Mouse (Mus musculus): Measurements from ENCODE around the gene 9630041A04Rik. TPM values are rescaled to one million over a fixed set of nuclear protein-coding genes. Genes with fewer than 3 reads are reported as not detected.
A peak's percentile ranks its signal among the peaks of the same experiment; 100 is the strongest.

9630041A04Rik gene
- polyA plus RNA-seq, 1 experiment from 2014 or later = not detected

DNA sequence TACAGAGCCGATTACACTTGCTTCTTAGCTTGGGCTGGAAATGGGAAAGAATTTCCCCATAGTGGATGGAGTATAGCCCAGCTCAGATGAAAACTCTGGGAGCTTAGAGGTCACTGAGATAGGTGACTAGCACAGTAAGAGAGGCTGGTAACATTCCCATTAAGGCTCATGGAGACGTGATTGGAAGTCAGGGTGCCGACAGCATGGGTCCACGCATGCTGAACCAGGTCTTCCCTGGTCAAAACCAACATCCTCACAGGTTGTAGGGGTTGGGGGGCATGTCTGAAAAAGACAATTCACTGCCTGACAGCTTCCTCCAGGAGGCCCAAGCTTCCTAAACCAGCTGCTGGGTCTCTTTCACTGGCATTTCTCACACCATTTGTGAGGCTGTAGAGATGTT, 47.9 kb downstream of the 9630041A04Rik start:
- H3K4me3 ChIP-seq (replicated peaks; ENCODE audit: low read length) = no peak overlapping the region
- no peaks in the 10 kb centered on the region for H3K9me3 ChIP-seq (replicated peaks; ENCODE audit: control insufficient read depth, low read length)
- H3K27ac ChIP-seq (ENCODE audit: low read length) = no peak overlapping the region; the same call in 1 of the 2 replicates
- H3K27me3 ChIP-seq (ENCODE audit: control insufficient read depth, insufficient read depth, low read length) = no peaks in the 10 kb centered on the region
- ATAC-seq (ENCODE audit: insufficient read depth, low FRiP score) = no peak
- H3K4me1 ChIP-seq (ENCODE audit: control insufficient read depth, insufficient read depth, low read length) = no peaks in the 10 kb centered on the region
- no peak overlapping the region for H3K4me2 ChIP-seq (ENCODE audit: low read depth, low read length)
- 81% methylated on average over 4 of the region's 4 CpGs for WGBS
- H3K9ac ChIP-seq (ENCODE audit: low read length) = no peak overlapping the region
- H3K36me3 ChIP-seq (ENCODE audit: control insufficient read depth, insufficient read depth, low read length) = no peaks in the 10 kb centered on the region

DNA sequence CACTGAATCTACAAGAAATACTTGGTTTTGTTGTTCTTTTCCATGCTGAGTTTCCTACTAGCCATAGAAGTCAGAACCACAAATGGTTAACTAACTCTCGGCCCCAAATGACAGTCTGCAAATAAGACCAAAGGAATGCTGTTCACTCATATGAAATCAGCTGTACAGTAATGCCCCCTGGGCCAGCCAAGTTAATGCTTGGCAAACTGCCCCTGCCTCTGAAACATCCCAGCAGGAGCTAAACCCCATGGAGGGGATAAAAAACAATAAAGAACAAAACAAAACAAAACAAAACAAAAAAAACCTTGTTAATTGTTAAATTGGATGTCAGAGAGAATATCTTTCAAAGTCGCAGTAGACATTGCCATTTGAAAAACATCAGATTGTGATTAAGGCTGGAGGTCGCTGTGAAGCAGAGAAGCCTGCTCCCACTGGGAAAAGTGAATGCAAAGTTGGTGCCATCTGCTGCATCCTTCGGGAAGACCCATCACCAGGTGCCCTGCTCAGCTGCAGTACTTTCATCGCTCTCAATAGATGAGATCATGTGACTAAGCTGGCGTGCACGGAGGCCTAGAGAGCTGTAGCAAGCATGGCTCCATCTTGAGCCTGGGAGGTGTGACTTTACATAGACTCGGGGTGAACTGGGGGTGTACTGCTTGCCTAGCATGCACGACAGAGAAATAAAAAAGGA, 49.7 kb downstream of the 9630041A04Rik start:
- Histone ChIP-seq H3K9ac (ENCODE audit: low read length) (no peak overlapping the region), H3K27ac (ENCODE audit: low read length) (no peak overlapping the region), H3K9me3 (replicated peaks; ENCODE audit: control insufficient read depth, low read length) (no peaks in the 10 kb centered on the region), H3K4me1 (ENCODE audit: control insufficient read depth, insufficient read depth, low read length) (no peaks in the 10 kb centered on the region), H3K4me3 (replicated peaks; ENCODE audit: low read length) (no peak overlapping the region), H3K4me2 (ENCODE audit: low read depth, low read length) (no peak overlapping the region), H3K36me3 (ENCODE audit: control insufficient read depth, insufficient read depth, low read length) (no peaks in the 10 kb centered on the region), H3K27me3 (ENCODE audit: control insufficient read depth, insufficient read depth, low read length) (no peaks in the 10 kb centered on the region)
- WGBS = 54% methylated on average over 9 of the region's 9 CpGs
- ATAC-seq (ENCODE audit: insufficient read depth, low FRiP score) = no peak

DNA sequence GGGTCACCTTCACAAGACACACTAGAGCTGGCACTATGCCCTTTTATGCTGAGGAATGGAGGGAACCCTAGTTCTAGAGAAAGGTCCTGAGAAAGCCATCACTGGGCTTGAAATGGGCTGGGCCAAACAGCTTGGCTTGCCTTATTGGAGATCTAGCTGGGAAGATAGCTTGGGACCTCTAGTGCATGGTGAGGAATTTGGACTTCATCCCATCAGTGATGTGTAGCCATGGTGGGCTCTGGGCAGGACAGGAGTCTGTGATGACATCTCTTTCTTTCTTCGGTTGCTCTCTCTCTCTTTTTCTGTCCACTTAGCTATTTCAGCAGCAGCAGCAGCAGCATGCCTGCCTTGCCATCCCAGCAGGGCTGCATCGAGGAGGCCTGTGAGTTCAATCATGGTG, 53.4 kb downstream of the 9630041A04Rik start:
- H3K27me3 ChIP-seq (ENCODE audit: control insufficient read depth, insufficient read depth, low read length) = no peaks in the 10 kb centered on the region

DNA sequence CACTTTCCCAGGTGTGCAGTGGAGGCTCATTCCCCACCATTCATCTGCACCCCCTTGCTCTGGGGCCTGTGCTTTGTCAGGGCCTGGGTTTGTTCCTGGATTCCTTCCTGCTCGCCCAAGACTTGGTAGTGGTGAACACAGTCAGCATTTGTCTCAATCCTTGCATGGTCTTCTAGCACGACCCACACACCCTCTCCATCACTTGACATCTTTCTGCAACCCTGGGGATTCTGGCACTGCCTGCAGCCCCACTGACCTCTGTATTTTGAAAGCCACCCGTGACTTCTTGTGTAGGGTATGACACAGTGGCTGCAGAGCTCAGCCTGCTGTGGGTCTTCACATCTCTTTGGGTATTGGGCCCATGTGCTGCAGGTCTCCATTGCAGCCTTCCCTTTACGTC, 57.1 kb downstream of the 9630041A04Rik start:
- 80% methylated on average over 4 of the region's 4 CpGs for WGBS
- ATAC-seq (ENCODE audit: insufficient read depth, low FRiP score) = no peak
- Histone ChIP-seq H3K9ac (ENCODE audit: low read length) (no peak overlapping the region), H3K4me3 (replicated peaks; ENCODE audit: low read length) (no peak overlapping the region), H3K4me1 (ENCODE audit: control insufficient read depth, insufficient read depth, low read length) (0 out of 2 replicates have a peak, but pooled peaks cover 3% of the 10 kb centered on the region), H3K36me3 (ENCODE audit: control insufficient read depth, insufficient read depth, low read length) (no peaks in the 10 kb centered on the region), H3K27me3 (ENCODE audit: control insufficient read depth, insufficient read depth, low read length) (no peaks in the 10 kb centered on the region), H3K4me2 (ENCODE audit: low read depth, low read length) (no peak overlapping the region), H3K27ac (ENCODE audit: low read length) (no peak overlapping the region), H3K9me3 (replicated peaks; ENCODE audit: control insufficient read depth, low read length) (no peaks in the 10 kb centered on the region)

More for the DNA sequence above, 53.4 kb downstream of the 9630041A04Rik start:
- ATAC-seq (ENCODE audit: insufficient read depth, low FRiP score) = no peak
- Histone ChIP-seq H3K9ac (ENCODE audit: low read length) (no peak overlapping the region), H3K4me2 (ENCODE audit: low read depth, low read length) (no peak overlapping the region), H3K9me3 (replicated peaks; ENCODE audit: control insufficient read depth, low read length) (no peaks in the 10 kb centered on the region), H3K4me3 (replicated peaks; ENCODE audit: low read length) (no peak overlapping the region), H3K4me1 (ENCODE audit: control insufficient read depth, insufficient read depth, low read length) (no peaks in the 10 kb centered on the region), H3K27ac (ENCODE audit: low read length) (no peak overlapping the region), H3K36me3 (ENCODE audit: control insufficient read depth, insufficient read depth, low read length) (no peaks in the 10 kb centered on the region)
- 90% methylated on average over 2 of the region's 2 CpGs for WGBS

DNA sequence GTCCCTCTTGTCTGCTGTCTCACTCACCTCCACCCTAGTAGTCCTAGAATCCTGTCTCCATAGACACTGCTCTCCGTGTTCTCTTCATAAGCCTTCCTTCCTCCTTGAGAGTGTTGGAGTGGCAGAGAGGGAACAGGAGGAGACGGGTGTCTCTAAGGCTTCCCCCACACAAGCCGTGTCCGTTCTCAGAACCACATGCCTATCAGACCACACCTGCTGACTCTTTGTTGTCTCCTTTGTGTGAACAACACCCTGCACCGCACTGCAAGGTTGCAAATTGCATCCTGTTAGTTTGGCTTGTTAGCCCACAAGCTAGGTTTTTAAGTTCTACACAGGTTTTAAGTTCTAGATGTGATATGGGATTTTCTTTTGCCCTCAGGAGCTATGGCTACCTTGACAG, 57.7 kb downstream of the 9630041A04Rik start:
- no peak overlapping the region for H3K4me3 ChIP-seq (replicated peaks; ENCODE audit: low read length)
- WGBS = 81% methylated on average over 5 of the region's 5 CpGs
- 0 out of 2 replicates have a peak, but pooled peaks cover 3% of the 10 kb centered on the region for H3K4me1 ChIP-seq (ENCODE audit: control insufficient read depth, insufficient read depth, low read length)
- no peak overlapping the region for H3K27ac ChIP-seq (ENCODE audit: low read length)
- ATAC-seq (ENCODE audit: insufficient read depth, low FRiP score) = no peak
- no peaks in the 10 kb centered on the region for H3K9me3 ChIP-seq (replicated peaks; ENCODE audit: control insufficient read depth, low read length)
- no peaks in the 10 kb centered on the region for H3K36me3 ChIP-seq (ENCODE audit: control insufficient read depth, insufficient read depth, low read length)
- H3K27me3 ChIP-seq (ENCODE audit: control insufficient read depth, insufficient read depth, low read length) = no peaks in the 10 kb centered on the region
- H3K9ac ChIP-seq (ENCODE audit: low read length) = no peak overlapping the region
- H3K4me2 ChIP-seq (ENCODE audit: low read depth, low read length) = no peak overlapping the region

DNA sequence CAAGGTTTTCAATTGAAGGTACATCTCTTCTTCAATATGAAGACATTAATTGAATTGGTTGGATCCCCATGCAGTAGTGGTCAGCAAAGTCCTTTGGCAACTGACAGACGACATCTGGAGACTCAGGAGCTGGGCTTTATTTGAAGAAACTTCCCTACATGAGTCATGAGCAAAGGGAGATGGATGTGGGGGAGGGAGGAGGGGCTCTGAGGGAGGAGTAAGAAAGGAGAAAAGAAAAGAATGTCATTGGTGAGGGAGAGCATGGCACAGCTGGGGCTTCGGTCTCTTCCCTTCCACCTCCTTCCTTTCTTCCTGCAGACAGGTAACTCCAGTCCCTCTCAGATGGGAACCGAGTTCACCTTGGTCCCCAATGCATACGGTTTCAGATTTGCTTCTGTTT, 61.2 kb downstream of the 9630041A04Rik start:
- Histone ChIP-seq H3K4me2 (ENCODE audit: low read depth, low read length) (no peak overlapping the region), H3K27me3 (ENCODE audit: control insufficient read depth, insufficient read depth, low read length) (no peaks in the 10 kb centered on the region), H3K27ac (ENCODE audit: low read length) (no peak overlapping the region), H3K4me3 (replicated peaks; ENCODE audit: low read length) (no peak overlapping the region), H3K4me1 (ENCODE audit: control insufficient read depth, insufficient read depth, low read length) (0 out of 2 replicates have a peak, but pooled peaks cover 3% of the 10 kb centered on the region), H3K36me3 (ENCODE audit: control insufficient read depth, insufficient read depth, low read length) (no peaks in the 10 kb centered on the region), H3K9me3 (replicated peaks; ENCODE audit: control insufficient read depth, low read length) (no peaks in the 10 kb centered on the region), H3K9ac (ENCODE audit: low read length) (no peak overlapping the region)
- 0 out of 2 replicates have a peak, but pooled peaks have one; percentile 26 for ATAC-seq (ENCODE audit: insufficient read depth, low FRiP score)
- WGBS = 59% methylated on average over 4 of the region's 4 CpGs

DNA sequence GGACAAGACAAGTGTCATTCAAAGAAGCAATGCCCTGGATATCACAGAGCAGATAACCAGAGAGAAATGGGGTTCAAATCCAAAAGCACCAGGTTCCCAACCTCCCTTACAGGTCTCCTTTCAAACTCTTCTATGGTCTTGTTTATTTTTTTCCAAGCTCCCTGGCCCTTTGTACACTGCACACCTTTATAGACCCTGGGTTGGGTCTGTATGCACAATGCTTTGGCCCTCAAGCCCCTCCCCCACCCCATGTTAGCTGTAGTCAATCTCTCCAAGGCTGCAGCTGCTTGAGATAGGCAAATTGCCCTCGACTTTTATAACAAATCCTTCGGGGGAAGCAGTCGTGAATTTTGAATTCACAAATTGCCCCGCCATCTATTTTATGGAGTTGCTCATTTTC, 63.2 kb downstream of the 9630041A04Rik start:
- WGBS = 49% methylated on average over 4 of the region's 4 CpGs

DNA sequence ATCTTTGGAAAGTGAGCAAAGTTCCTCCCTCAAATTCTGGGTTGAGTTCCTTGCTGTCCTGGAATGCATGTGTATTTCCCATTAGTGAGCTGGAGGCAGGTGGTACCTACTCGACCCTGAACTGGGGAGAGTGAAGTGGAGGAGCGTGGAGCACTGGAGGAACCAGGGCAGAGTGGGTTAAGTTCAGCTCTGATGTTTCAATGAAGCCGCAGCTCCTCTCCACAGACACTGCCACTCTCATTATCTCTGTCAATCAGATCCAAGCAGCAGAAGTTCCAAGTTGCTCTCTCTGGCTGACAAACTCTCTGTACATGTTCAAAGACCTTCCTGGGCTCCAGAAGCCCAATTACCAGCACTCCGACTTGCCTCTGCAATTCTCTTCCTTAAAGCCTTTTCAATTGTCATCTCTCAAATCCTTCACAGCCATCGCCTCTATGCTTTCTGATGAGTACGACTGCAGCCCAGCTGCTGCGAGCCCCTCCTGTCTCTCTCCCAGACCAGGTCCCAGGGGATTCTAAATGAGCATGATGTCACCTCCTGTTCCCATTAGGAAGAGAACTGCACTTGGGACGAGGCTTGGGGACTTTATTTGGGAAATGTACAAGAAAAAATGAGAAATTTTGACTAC, 72.4 kb downstream of the 9630041A04Rik start:
- no peak overlapping the region for H3K4me3 ChIP-seq (replicated peaks; ENCODE audit: low read length)

More for the DNA sequence above, 63.2 kb downstream of the 9630041A04Rik start:
- H3K27ac ChIP-seq (ENCODE audit: low read length) = no peak overlapping the region
- H3K4me3 ChIP-seq (replicated peaks; ENCODE audit: low read length) = no peak overlapping the region
- H3K9me3 ChIP-seq (replicated peaks; ENCODE audit: control insufficient read depth, low read length) = no peaks in the 10 kb centered on the region
- H3K4me1 ChIP-seq (ENCODE audit: control insufficient read depth, insufficient read depth, low read length) = 0 out of 2 replicates have a peak, but pooled peaks cover 3% of the 10 kb centered on the region
- H3K36me3 ChIP-seq (ENCODE audit: control insufficient read depth, insufficient read depth, low read length) = no peaks in the 10 kb centered on the region
- H3K4me2 ChIP-seq (ENCODE audit: low read depth, low read length) = no peak overlapping the region
- no peaks in the 10 kb centered on the region for H3K27me3 ChIP-seq (ENCODE audit: control insufficient read depth, insufficient read depth, low read length)
- peak; percentile 73 for ATAC-seq (ENCODE audit: insufficient read depth, low FRiP score)
- H3K9ac ChIP-seq (ENCODE audit: low read length) = no peak overlapping the region

DNA sequence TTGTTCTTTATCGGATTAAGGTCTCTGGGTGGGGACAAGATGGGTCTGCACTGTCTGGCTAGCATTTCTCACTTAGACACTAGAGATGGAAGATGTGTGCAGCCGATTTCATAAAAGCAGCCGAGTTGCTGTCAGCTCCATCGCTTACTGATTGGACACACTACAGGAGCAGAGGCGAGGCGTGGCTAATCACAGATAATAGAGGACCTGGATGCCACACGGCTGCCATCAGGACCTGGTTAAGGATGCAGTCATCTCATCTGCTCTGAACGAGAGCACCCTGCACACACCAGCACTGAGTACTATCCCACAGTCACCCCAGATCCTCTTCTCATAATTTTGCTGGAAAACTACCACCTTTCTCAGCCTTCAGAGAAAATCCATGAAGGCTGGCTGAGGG, 73.2 kb downstream of the 9630041A04Rik start:
- Histone ChIP-seq H3K4me1 (ENCODE audit: control insufficient read depth, insufficient read depth, low read length) (no peaks in the 10 kb centered on the region), H3K9ac (ENCODE audit: low read length) (no peak overlapping the region), H3K36me3 (ENCODE audit: control insufficient read depth, insufficient read depth, low read length) (no peaks in the 10 kb centered on the region), H3K27me3 (ENCODE audit: control insufficient read depth, insufficient read depth, low read length) (no peaks in the 10 kb centered on the region), H3K9me3 (replicated peaks; ENCODE audit: control insufficient read depth, low read length) (no peaks in the 10 kb centered on the region), H3K27ac (ENCODE audit: low read length) (no peak overlapping the region), H3K4me2 (ENCODE audit: low read depth, low read length) (no peak overlapping the region), H3K4me3 (replicated peaks; ENCODE audit: low read length) (no peak overlapping the region)
- 76% methylated on average over 8 of the region's 8 CpGs for WGBS
- no peak for ATAC-seq (ENCODE audit: insufficient read depth, low FRiP score)

More for the DNA sequence above, 72.4 kb downstream of the 9630041A04Rik start:
- Histone ChIP-seq H3K9me3 (replicated peaks; ENCODE audit: control insufficient read depth, low read length) (no peaks in the 10 kb centered on the region), H3K27me3 (ENCODE audit: control insufficient read depth, insufficient read depth, low read length) (no peaks in the 10 kb centered on the region), H3K9ac (ENCODE audit: low read length) (no peak overlapping the region), H3K27ac (ENCODE audit: low read length) (no peak overlapping the region), H3K4me2 (ENCODE audit: low read depth, low read length) (no peak overlapping the region), H3K4me1 (ENCODE audit: control insufficient read depth, insufficient read depth, low read length) (no peaks in the 10 kb centered on the region), H3K36me3 (ENCODE audit: control insufficient read depth, insufficient read depth, low read length) (no peaks in the 10 kb centered on the region)
- 65% methylated on average over 8 of the region's 8 CpGs for WGBS
- ATAC-seq (ENCODE audit: insufficient read depth, low FRiP score) = no peak

Data from stomach, embryonic 16.5 days (tissue).